Mouse (Mus musculus) urinary bladder, postnatal 36 days (tissue): ENCODE results near the gene Lpcat1.

Experiments used
- DNase-seq, 2 experiments: peaks; one replicate each; pipeline ENCODE4 v3.0.0; 2022; ENCODE audit warnings: low spot score in 2 of 2, mixed read lengths in 1 of 2

The Lpcat1 gene

DNA sequence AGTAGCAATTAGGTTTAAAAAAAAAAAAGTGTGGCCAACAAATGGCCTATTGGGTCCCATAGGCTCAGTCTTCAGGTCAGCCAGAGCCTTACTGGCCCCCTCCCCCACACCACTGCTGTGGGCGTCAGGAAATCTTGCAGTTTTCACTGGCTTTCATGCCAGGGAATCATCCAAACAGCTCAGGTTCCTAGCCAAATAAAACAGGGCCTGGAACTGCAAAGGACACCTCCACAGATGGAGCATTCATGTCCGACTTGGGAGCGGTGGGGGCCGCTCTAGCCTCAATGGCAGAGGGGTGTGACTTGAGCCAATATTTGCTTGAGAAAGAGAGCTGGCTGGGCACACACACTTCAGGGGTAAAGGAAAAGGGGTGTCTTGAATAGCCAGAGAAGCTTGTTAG lies 20.5 kb upstream of the Lpcat1 start:
- DNase-seq, result no peak

DNA sequence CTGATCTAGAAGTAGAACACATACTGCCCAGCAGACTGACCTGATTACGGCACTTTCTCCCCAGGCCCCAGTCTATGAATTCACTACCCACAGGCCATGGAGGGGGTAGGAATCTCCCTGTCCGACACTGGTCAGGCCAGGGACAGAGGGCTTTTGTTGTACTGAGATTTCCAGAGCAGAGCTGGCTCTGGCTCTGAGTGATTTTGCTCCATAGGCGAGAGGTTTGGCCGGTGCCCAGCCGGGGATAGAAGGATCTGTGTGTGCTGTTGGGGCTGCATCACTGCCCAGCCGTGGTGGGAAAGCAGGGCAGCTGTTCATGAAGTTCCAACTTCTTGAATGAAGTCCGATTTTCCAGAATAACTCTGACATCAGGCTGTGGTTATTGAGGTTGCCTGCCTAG lies 20.1 kb upstream of the Lpcat1 start:
- no peak for DNase-seq

DNA sequence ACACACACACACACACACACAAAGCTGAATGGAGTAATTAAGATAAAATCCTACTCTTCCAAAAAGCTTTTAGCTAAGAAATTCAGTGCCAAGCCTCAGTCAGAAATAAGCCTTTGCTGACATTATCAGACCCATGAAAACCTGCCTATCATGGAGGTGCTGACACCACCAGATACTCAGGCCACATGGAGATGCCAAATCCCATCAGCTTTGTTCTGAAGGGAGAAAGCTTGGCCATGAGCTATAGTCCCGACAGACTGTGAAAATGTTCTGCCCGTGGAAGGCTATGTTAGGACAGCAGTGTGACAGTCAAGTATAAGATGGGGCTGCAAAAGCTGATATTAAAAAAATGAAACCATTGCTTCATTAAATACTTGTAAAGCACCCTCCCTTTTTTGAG lies 19.5 kb upstream of the Lpcat1 start:
- DNase-seq, result no peak

DNA sequence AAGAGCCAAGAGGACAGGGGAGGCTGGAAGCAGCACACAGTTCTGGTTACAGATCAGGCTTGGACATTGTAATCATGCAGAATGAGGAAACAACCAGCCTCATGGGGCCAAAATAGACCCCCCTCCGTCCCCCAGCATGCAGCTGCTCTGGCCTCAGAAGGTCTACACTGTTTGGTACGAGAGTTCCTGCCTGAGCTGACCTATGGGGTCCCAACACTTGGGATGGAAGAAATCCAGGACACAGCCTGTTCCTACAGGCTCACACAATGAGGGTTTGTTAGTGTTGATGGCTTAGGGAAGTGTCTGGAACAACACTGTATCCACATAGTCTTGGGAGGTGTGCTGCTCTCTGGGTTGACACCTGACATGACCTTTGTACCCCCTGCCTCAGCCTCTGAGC lies 18.8 kb upstream of the Lpcat1 start:
- DNase-seq, result no peak

DNA sequence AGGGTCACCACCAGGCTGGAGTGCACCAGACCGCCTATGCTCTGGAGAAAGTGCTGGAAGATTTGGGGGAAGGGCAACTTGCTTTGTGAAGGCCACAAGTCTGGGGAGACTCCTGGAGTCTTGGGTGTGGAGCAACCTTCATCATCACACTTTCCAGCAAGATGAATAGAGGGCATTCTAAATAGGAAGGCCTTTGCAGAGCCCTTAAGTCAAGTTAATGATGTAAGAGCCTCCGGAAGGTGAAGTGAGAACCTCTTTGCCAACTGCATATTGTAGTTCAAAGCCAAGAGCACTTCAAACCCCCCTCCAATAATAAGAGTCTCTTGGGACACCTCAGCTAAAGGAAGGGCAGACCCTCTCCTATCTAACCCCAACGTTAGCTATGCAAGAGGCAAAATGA lies 18.3 kb upstream of the Lpcat1 start:
- no peak for DNase-seq

DNA sequence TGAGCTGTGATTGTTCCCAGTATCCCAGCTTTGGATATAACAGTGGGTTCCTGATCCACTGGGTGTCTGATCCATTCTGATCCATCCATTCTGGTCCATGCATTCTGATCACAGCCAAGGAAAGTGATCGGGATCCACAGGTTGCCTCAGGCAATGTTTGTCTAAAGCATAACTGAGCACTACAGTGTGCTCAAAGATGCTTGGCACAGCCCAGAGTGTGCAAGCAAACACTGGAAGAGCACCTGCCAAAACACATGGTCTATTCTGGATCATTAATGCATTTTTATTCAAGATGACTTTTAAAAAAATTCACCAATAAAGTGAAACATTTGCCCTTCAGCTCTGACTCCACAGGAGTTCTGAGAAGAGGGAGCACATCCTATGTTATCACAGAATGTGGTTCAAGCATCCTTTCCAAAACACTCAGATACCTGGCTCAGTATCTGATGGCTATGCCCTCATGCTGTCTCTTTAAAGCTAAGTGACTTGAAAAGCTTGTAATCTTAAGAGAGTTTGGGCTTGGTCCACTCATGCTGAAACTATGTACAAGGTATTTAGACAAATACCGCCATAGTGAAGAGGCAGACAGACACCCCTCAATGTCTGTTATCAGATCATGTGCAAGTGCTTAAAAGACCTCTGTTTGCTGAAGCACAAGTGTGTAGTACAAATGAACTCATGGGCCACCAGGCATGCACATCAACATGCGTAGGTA lies 13.3 kb upstream of the Lpcat1 start:
- no peak for DNase-seq

DNA sequence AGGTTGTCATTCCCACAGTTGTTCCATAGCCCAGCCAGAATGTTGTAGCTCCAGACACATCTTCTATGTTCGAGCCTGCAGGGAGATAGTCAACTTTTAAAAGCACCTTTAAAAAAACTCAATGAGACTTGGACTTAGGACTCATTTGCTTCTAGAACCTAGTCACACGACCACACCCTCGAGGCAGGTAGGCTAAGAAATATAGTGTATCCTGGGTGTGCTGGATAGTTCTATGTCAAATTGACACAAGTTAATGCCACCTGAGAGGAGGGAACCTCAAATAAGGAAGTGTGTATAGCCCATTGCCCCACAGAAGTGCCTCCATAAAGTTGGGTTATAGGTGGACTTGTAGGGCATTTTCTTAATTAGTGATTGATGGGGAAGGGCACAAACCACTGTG lies 11.7 kb upstream of the Lpcat1 start:
- DNase-seq, result no peak

DNA sequence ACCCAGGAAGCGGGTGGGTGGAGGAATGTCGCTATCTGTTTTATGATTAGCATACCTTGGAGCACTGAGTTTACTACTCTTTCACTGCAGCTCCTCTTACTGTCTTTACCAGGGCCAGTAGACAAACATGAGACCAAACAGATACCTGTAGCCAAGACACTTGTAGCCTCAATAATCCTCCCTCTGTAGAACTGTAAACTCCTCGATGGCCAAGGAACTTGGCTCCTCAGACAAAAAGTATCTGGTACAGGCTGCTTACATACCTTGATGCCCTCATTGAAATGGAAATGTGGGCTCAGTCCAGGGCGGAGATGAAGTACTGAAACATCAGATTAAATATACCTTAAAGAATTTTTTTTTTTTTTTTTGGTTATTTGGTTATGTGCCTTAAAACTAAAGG lies 9.7 kb upstream of the Lpcat1 start:
- no peak for DNase-seq

DNA sequence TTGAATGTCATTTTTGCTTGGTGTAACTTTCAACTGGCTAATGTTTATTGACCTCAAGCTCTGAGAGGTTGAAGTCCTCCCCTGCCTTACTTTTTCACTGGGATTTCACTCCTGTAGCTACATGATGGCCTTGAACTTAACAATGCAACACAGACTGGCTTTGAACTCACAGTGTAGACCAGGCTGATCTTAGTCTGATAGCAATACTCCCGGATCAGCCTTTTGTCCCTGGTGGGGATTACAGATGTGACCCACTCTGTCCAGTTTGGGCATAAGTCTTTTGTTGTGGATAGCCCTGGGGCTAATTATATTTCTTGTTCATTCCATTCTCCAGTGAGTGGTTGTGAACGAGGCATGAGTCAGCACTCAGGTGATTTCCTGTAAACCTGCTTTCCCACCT lies 9.3 kb upstream of the Lpcat1 start:
- no peak for DNase-seq

DNA sequence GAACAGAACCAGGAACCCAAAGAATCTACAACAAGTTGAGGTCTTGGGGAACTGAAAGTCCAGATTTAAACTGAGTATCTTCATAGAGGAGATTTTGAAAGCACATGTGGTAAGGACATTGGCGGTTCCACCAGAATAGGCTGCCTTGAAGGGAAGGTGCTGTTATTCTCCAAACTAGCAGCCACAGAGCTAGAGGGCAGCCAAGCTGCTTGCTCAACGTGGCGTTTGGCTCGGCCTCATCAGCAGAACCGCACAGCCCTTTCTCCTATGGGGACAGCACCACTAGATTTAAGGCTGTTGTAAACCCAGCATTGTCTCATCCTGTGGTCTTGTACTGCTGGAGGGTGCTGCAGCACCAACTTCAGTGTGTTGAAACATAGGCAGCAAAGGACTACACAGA lies 8.3 kb upstream of the Lpcat1 start:
- DNase-seq, result no peak

DNA sequence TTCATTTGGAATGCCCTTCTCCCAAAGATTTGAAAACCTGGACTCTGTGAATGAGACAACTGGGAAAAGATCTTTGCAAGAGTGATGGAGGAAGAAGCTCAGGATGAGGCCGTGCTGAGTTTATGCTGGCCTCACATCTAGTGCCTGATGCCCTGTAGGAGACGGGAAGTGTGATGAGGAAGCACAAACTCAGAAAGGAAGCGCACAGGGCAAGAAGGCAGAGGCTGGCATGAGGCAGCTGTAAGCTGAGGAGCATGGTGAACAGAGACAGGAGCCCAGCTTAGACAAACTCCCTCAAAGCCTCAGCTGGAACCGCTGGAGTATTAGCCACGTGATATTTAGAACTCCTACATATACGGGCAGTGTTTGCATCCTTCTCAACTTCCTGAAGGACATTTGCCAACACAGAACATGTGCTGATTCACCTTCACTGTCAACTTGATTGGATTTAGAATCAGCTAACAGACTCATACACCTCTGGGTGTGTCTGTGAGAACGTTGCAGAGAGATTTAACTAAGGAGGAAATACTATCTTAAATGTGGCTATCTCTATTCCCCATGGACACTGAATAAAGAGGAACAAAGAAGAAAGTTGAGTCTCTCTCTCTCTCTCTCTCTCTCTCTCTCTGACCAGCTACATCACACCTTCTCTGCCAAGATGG lies 7.7 kb upstream of the Lpcat1 start:
- DNase-seq, result no peak

DNA sequence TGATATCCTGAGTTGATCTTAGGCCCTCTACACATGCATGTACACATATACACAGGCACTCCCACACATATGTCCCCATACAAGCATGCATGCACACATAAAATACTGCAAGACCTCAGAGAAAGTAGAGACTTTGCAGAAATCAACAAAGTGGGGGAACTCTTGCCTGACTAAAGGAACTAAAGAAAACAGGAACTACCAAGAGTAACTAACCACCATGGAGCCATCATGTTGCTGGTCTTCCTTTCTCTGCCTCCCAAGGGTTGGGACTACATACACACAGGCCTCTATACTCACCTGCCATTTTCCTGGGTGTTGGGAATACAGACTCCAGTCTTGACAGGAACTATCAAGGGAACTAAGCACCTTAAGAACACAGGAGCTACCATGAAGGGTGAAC lies 5.4 kb upstream of the Lpcat1 start:
- DNase-seq, result no peak

DNA sequence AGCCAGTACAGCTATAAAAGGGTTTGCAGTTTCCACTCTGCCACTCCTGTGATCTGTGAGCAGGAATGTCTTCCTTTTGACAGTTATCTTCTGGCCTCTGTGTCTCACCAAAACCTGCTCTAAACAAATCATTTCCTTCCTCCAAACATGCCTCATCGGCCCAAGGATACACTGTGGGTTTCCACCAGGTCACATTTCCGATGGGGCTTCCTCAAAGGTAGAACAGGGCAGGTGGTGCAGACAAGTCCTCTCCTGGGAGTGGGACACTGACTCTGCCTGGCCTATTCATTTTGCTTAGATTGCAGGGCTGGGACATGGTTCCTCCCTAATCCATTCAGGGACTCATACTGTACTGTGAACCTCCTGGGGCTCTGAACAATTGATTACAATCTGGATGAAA lies 1.8 kb upstream of the Lpcat1 start:
- no peak for DNase-seq

DNA sequence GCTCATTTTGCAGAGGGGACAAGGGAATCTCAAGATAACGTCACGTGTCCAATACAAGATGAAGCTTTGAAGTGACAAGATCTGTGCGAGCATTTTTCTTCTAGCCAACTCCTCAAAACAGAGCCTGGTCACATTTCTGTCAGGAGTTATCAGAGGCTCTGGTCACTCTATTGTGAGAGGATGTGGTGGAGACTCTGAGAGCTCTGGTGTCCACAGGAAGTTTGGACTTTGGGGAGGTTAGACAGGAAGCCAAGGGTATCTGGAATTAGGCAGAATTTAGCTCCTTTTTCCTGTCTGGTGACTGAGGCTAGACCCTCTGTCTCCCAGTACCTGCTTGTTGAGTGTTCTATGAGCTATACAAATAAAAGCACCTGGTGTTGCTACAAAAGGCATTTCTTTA lies 586 bp upstream of the Lpcat1 start:
- no peak for DNase-seq

DNA sequence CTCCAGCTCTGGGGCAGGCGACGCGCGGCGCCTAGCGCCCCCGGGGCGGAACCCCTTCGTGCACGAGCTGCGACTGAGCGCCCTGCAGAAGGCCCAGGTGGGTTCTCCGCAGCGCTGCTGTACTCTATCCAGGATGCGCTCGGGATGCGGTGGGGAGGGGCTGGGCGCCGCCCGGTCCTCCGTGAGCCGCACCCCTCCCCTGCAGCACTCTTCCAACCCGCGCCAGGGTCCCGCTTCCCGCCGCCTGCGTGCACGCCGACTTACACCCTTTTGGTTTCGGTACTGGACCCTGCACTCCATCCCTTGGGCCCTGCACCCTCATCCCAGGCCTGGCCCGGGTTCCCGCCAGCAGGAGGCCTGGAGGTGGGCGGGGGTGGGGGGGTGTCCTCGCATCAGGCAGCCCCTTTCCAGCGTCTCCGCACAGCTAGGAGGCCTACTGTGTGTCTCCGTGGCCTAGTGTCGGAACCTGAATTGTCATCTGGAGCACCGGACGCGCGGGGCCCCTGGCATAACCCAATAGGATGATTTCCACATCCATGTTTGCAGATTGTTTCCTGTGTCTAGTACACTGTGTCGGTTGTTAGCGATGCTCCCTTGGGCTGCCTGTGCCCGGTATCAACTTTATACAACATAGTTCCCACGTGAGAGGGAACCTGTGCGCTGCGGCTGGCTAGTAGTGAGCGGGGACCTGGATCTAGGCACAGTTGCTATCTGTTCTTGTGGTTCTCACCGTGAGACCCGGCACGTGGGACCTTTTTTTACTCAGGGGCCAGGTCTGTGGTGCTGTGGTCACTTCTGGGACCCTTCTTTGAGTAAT lies 632 bp downstream of the Lpcat1 start:
- peak; percentile 6 to 20 for DNase-seq

DNA sequence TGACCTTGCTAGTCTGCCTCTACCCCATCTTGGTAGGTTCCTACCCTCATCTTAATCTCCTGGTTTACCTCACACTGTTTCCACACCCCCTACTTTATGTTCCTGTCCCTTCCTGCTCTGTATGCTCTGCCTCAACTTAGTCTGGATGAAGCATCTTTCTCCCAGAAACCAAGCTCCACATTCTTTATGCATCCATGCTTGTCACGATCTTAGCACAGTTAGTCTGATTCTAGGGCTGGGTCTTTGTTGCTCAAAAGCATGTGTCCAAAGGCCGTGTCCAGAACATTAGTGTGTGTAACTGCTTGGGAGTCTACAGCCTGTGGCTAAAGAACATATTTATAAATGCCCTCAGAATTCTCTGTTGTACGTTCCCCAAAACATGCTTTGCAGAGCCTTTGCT lies 1.8 kb downstream of the Lpcat1 start:
- DNase-seq, result no peak

DNA sequence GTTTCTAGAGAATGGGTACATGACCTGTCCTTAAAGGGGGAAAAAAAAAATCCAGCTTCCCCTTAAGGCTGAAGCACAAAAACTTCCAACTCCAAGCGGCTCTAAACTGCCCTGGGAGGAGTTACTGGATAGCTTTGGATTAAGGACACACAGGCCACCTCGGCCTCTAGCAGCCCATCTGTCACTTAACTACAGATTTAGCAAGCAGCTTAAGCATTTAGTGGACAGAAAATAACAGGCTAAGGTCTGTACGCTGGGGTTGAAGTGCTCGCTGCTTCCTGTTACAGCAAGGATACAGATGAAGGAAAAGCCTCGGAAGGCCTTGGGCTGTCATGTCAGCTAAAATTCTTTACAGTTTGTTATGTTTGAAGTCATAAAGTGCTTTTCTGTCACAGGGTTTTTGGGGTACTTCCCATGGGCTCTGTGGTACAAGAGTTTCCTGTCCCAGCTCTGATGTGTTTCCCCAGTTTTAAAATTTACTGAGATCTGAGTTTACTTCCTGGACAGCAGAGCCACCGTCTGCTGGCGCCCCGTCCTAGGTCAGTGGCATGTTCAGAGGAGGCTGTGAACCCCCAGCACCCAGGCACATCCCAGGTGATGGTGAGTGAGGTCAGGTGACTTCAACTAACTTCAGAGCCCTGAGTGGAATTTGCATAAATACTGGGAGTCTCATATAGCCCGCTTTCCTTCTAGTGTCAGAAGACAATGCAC lies 2.4 kb downstream of the Lpcat1 start:
- DNase-seq, result no peak

DNA sequence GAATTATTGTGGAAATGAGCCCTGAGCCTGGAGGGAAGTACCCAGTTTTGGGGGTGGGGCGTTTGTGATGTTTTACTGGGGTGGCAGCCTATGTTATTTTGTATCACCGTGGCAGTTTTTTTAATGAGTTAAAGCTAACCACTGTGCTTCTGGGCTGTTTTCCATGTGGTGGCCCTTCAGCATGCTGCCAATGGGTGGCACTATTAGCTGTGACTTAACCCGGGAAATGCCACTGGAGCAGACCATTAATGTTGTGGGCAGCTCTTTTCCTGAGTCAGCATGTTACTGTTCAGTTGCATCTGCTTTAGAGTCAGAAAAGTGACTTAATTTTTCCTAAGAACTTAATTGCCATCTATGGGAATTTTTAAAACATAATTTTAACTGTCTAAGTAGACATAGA lies 5.5 kb downstream of the Lpcat1 start:
- DNase-seq, result no peak

DNA sequence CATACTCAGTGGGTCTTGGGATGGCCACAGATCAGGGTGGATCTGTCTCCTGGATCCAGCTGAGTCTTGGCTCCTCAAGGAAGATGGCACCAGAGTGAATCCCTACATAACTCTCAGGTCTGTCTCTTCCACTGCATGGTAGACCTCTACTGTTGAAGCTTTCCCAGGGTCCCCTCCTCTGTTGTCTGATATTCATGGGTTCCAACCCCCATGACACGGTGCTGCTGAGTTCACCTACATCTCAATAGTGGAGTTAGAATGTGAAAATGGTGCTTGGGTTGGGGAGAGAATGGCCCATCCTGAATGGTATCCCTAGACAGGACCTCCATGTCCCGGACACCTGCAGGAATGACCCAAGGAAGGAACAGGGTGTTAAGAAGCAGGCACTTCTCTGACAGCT lies 6.7 kb downstream of the Lpcat1 start:
- DNase-seq, result no peak

DNA sequence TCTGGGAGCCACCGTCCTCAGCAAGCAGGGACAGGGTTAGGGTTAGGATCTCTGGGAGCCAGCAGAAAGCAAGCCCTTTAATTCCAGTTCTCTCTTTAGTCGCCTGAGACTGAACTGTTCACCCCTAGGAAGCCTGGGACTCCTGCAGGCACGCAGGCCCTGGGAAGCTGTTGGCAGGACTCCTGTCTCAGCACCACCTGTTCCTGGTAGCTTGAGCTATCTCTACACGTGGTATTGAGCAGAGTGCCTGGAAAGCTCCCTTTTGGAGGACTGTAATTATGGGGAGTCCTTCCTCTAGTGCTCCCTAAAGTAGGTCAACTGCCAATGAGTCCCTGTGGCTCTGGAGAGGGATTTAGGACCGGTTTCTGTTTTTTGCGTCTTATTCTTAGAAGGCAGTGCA lies 7.2 kb downstream of the Lpcat1 start:
- no peak for DNase-seq

DNA sequence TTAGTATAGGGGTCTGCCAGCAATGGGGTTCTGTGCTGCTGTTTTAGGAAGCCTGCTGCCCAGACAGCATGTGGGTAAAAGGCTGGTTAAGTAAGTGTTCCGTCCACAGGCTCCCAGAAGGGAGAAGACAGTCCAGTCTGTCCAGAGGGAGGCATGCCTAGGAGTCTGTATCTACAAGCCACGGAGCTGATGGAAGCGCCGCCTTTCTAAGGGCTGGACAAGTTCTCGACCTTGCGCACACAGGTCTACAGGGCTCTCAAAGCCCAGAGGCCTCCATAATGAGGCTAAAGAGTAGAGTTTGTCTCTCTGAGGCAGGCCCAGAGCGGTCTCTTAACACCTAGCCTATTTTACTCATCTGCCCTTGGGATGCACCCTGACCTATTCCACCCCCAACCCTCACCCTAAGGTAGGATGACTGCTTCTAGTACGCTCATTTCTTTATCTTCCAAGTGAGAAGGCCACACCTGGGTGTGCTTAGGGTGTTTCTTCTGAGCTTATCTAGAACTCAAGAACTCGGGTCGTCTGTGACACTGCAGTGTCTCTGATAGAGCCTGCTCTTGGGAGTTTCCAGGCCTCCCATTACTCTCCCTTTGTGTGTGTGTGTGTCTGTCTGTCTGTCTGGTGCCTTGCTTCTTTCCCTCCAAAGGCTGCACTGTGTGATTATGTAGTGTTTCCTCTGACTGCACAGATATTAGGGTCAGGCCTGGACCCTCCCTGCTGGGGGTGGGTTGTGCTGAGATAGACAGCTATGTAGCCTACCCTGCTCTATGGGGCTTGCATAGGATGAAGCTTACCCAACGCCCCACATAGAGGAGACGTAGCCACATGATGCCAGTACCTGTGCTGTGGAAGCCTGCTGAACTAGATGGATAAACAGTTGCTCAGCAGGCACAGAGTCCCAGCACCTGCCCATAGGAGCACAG lies 8.3 kb downstream of the Lpcat1 start:
- no peak for DNase-seq
